Mouse (Mus musculus): ENCODE data around the gene Chit1.
A peak's percentile ranks its signal among the peaks of the same experiment; 100 is the strongest.

Chit1 gene

DNA sequence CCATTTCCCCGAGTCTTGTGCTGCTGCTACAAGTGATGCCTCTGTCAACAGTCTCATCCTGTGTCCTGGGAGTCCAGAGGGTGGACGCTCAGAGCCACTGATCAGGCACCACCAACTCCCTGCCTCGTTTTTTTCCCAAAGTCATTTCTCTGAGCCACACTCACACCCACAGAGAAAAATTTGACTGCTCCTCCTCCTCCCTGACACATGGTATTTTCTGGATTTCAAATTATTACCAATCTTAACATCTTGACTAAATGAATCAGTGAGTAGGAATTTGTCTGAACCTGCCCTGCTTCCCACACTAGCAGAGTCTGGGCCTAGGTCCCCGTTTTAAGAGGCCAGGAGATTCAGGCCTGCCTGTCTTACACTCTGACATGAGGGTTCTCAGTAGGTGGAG is 81.0 kb downstream of the Chit1 start:
- no peak for DNase-seq

DNA sequence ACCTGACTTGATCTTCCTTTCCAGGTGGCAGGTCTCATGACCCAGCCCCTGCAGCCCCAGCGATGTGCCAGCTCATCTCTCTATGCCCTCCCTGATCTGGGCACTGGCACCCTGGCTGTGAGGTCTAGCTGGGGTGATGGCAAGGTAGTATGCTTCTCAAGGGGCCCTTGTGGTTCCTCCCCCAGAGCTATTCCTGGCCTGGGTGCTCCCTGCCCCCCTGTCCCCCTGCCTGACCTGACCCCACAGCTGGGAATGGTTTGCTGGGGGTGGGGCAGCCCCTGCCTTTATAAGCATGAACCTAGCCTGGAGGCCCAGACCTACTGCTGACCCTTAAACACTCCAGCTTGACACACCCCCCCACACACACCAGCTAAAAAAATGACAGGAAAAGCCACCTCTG is 82.1 kb downstream of the Chit1 start, which contains the start of gene Mybph:
TSS of gene Mybph (plus strand) at position 323 of the 400 bp plus-strand sequence.
- DNase-seq: no peak

DNA sequence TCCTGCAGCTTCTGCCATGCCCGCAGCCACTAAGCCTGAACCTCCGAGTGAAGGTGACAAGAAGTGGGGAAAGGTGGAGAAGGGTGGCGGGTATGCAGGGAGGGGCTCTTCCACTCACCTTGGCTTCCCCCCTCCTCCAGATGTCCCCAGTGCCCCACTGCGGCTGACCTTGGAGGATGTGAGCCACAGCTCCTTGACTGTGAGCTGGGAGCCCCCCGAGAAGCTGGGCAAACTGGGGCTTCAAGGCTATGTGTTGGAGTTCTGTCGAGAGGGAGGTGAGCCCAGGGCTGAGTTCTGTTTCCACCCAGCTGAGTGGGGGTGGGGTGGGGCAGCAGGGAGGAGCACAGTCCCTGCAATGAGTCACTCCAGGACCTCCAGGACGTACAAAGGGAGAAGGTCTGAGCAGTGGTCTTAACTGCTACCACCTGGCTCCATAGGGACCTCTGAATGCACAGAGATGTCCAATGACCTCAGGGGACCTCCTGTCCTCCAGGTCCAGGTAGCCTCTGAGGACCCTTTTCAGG is 82.7 kb downstream of the Chit1 start:
- DNase-seq: no peak

DNA sequence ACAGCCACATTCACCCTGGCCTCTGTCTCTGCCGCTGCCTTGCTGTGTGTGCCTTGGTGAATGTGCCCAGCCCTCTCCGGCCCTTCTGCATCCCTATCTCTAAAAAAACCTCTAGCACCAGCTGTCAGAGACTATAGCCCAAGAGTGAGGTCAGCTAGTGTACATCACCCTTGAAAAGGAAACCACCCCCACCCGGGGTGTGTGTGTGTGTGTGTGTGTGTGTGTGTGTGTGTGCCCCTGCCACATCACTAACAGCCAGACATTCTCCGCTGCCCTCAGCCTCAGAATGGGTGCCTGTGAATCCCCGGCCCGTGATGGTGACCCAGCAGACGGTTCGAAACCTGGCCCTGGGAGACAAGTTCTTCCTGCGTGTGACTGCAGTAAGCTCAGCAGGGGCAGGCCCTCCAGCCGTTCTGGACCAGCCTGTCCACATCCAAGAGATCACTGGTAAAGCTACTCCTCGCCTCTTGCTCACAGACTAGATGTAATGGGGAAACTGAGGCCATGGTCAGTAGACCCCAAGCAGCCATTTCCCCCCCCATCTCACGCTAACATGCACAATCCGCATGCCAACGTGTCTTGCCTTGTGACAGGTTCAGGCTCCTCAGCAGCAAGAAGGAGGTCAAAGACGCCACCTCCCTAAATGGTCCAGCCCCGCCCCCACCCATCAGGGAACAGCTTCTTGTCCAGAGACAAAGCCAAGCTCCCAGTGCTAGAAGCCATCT is 83.4 kb downstream of the Chit1 start:
- no peak for DNase-seq

DNA sequence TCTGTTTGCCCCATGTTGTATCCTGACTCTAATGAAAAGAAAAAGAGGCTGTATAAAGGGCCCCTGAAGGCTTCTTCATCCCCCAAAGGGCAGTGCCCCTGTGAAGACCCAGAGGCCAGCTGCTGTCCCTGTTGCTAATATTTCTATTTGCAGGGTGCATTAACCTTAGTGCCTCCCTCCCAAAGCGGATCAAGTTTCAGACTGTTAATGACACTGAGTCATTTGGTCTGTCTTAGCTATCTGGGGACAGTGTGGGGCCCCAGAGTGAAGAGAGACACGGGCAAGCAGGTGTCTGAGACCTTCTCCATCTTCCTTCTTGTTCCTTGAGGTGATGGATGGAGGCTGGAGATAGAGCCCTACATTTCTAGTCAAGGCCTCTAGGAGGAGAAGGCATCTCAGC is 84.1 kb downstream of the Chit1 start:
- no peak for DNase-seq

DNA sequence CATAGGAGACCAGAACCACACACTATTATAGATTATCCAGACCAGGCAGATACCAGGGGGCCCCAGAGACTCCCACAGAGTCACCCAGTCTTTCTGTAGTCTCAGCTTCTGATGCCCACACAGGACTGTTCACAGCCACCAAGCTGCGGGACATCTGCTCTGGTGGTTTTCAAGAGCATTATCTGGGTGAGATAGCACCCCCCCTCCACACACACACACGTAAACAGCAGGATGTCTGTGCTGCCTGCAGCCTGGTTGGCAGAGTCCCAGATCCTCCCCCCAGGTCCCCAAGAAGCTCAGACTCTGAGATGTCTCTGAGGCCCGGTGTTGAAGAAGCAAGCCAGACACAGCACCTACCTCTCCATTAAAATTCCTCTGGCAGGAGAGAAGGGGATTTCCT is 84.5 kb downstream of the Chit1 start:
- no peak for DNase-seq

DNA sequence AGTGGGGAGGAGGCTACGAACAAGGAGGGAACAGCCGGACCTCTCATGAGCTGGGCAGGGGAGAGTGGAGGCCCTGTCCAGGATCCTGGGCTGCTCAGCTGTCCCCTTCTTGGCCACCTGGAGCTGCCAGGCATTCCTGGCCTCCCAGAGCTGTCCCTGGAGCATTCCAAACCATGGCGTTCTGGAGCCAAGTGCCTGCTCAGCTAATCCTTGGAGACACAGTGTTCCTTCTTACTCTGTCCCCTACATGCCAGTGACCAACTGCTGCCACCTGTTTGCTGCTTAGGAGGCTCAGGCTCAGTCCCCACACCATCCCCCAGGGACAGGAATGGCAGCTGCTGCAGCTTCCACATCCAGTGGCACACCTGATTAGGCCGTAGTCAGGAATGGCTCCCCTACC is 84.9 kb downstream of the Chit1 start:
- peak in 1 of 2 experiments; percentile 57 for DNase-seq

DNA sequence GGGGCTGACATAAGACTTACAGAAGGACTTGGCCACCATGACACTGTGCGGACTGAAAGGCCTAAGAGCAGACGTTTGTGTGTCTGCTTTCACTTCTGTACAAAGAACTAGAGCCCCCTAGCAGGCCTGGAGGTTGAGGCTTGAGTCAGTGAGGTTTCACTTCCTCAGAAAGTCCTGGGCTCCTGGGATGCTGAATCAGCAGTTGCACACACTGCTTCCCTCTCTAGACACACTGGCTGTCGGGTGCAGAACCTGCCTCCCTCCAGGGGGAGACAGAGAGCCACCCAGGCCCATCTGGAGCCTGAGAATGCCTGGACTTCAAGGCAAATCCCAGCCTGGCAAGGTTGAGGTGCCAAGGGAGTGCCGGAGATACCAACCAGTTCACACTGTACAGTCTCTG is 85.3 kb downstream of the Chit1 start:
- DNase-seq: peak; percentile 73 to 80

DNA sequence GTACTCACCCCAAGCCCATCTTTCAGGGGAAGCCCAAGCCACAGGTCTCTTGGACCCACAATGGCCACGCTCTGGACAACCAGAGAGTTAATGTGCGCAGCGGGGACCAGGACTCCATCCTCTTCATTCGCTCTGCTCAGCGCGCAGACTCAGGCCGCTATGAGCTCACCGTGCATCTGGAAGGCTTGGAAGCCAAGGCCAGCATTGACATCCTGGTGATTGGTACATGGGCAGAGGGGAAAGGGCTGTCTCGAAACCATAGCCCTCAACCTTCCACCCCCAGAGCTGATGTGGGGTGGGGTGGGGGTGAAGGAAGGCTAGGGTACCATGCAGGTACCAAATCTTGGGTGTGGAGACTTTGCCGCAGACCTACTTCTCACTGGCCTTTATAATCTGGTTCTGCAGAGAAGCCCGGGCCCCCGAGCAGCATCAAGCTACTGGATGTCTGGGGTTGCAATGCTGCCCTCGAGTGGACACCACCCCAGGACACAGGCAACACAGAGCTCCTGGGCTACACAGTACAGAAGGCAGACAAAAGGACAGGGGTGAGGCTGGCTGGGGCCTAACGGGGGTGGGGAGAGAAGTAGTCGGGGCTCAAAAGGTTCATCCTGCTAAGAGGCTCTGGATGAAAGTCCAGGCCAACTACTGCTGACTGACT is 86.4 kb downstream of the Chit1 start:
- peak in 1 of 2 experiments; percentile 40 for DNase-seq

DNA sequence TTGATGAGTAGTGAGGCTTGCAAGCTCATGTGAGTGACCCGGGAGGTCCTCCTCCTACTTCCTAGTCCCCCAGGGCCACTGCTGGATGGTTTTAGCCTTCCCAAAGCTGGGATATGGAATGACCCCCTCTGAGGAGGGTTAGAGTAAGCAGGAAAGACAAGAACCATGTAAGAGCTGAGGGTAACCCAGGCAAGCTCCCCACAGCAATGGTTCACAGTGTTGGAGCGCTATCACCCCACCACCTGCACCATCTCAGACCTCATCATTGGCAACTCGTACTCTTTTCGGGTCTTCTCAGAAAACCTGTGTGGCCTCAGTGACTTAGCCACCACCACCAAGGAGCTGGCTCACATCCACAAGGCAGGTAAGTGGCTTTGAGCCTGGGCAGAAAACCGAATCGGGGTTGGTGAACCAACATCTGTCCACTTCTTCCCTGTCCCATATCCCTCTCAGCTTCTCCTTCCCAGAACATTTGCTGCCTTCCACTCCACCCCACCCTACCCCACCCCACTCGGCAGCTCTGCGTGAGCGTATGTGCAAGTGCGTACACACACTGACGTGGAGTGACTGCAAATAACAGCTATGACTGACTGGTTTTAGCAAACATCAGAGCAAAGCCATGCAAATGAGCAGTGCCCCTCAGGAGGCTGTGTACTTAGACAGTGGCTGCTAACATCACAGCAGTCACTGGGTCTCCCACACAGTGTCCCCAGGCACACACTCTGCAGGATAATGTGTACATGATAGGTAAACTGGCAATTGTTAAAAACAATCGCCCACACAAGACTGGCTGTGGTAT is 87.4 kb downstream of the Chit1 start:
- DNase-seq: no peak

DNA sequence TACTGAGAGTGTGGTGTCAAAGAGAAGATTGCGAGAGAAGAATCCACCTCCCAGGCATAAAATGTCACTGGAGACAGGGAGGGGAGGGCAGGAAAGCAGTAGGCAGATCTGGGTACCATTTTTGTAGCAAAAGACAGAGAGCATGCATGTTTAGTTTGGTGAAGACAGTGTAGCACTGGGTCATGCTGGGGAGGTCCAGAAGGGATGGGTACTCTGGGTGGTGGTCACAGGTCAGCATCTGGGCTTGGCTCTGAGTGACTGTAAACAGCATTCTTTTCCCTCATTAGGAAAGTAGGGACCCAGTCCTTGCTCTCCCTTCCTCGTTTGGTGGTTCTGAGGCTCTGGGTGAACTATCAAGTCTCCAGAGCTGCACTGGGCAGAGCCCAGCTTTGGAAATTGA is 89.4 kb downstream of the Chit1 start:
- DNase-seq: no peak
